Mouse (Mus musculus) hindbrain, embryonic 13.5 days (tissue): ENCODE results near the gene 1700067P10Rik. TPM values are rescaled to one million over a fixed set of nuclear protein-coding genes. Genes with fewer than 3 reads are reported as not detected.

Experiments
- ATAC-seq: fragments of 200-750 bp; cut with Nextera tagmentation; 2 replicates; pipeline ENCODE4 v1.8.0; 2017; ENCODE audit warnings: moderate TSS enrichment; ENCODE audit not compliant: low FRiP score
- H3K27ac ChIP-seq: fragments of 300-500 bp; sonication (generic); 2 replicates; pipeline ENCODE4 v1.5.1; 2015; ENCODE audit warnings: inconsistent platforms, mild to moderate bottlenecking, moderate library complexity
- H3K27me3 ChIP-seq: fragments of 300-500 bp; sonication (generic); 2 replicates; pipeline ENCODE4 v1.6.1; 2015; ENCODE audit warnings: mild to moderate bottlenecking, inconsistent platforms
- H3K36me3 ChIP-seq: fragments of 300-500 bp; sonication (generic); 2 replicates; pipeline ENCODE4 v1.6.1; 2015; ENCODE audit warnings: mild to moderate bottlenecking, inconsistent platforms
- H3K4me1 ChIP-seq: fragments of 300-500 bp; sonication (generic); replicated peaks from 2 replicates; pipeline ENCODE4 v1.6.1; 2015; ENCODE audit warnings: inconsistent platforms
- H3K4me2 ChIP-seq: fragments of 300-500 bp; sonication (generic); 2 replicates; pipeline ENCODE4 v1.6.1; 2015; ENCODE audit warnings: inconsistent platforms, mild to moderate bottlenecking, moderate library complexity
- H3K4me3 ChIP-seq: fragments of 300-500 bp; sonication (generic); 2 replicates; pipeline ENCODE4 v1.5.1; 2015; ENCODE audit warnings: mild to moderate bottlenecking, inconsistent platforms
- H3K9ac ChIP-seq: fragments of 300-500 bp; sonication (generic); 2 replicates; pipeline ENCODE4 v1.6.1; 2015; ENCODE audit warnings: mild to moderate bottlenecking, inconsistent platforms
- H3K9me3 ChIP-seq: fragments of 300-500 bp; sonication (generic); 2 replicates; pipeline ENCODE4 v1.6.1; 2016; ENCODE audit warnings: inconsistent platforms
- WGBS: fragments of 180-500 bp; shearing (Covaris S2); methylation state at CpG from one replicate; pipeline ENCODE4 v1.1.7; 2015; 5-methylcytosine and 5-hydroxymethylcytosine counted together
- polyA plus RNA-seq: library from polyadenylated mRNA; unstranded; fragments of >200 nt; fragmentation: Nextera tagmentation; extraction: Ambion mirVana; gene quantifications from 2 replicates; pipeline ENCODE4 v1.2.1, GENCODE M21; 2015

Gene 1700067P10Rik
- polyA plus RNA-seq, 1 experiment from 2014 or later, result 0.21 TPM

- 0 out of 2 replicates have a peak, but pooled peaks cover 6% of the 10 kb centered on the region for H3K27me3 ChIP-seq
- H3K4me3 ChIP-seq, result no peak overlapping the region
- no peak overlapping the region for H3K27ac ChIP-seq
- no peaks in the 10 kb centered on the region for H3K36me3 ChIP-seq
- H3K4me2 ChIP-seq, result no peak overlapping the region
- 0 out of 2 replicates have a peak, but pooled peaks cover 11% of the 10 kb centered on the region for H3K4me1 ChIP-seq
- WGBS, result 35% methylated on average over 5 of the region's 5 CpGs
- H3K9ac ChIP-seq, result no peak overlapping the region
- H3K9me3 ChIP-seq, result no peaks in the 10 kb centered on the region
- no peak for ATAC-seq
These were observed 24.0 kb upstream of the 1700067P10Rik start for GRCm38 (mm10) chr17:48065081-48065501.

- no peak overlapping the region for H3K9ac ChIP-seq
- no peak for ATAC-seq
- no peak overlapping the region for H3K27ac ChIP-seq
- 0 out of 2 replicates have a peak, but pooled peaks cover 11% of the 10 kb centered on the region for H3K4me1 ChIP-seq
- no peaks in the 10 kb centered on the region for H3K9me3 ChIP-seq
- 0 out of 2 replicates have a peak, but pooled peaks cover 6% of the 10 kb centered on the region for H3K27me3 ChIP-seq
- 77% methylated on average over 10 of the region's 10 CpGs for WGBS
- H3K4me2 ChIP-seq, result no peak overlapping the region
- no peaks in the 10 kb centered on the region for H3K36me3 ChIP-seq
- no peak overlapping the region for H3K4me3 ChIP-seq
These were observed 22.0 kb upstream of the 1700067P10Rik start for GRCm38 (mm10) chr17:48067083-48067614.

GRCm38 (mm10) chr17:48067729-48068128 is 21.4 kb upstream of the 1700067P10Rik start:
- WGBS, result 32% methylated on average over 5 of the region's 5 CpGs
- H3K9me3 ChIP-seq, result no peaks in the 10 kb centered on the region
- no peaks in the 10 kb centered on the region for H3K36me3 ChIP-seq
- H3K27ac ChIP-seq, result no peak overlapping the region
- no peak for ATAC-seq
- 0 out of 2 replicates have a peak, but pooled peaks cover 6% of the 10 kb centered on the region for H3K27me3 ChIP-seq
- no peak overlapping the region for H3K9ac ChIP-seq
- H3K4me1 ChIP-seq, result 0 out of 2 replicates have a peak, but pooled peaks cover 11% of the 10 kb centered on the region
- no peak overlapping the region for H3K4me2 ChIP-seq
- no peak overlapping the region for H3K4me3 ChIP-seq

DNA sequence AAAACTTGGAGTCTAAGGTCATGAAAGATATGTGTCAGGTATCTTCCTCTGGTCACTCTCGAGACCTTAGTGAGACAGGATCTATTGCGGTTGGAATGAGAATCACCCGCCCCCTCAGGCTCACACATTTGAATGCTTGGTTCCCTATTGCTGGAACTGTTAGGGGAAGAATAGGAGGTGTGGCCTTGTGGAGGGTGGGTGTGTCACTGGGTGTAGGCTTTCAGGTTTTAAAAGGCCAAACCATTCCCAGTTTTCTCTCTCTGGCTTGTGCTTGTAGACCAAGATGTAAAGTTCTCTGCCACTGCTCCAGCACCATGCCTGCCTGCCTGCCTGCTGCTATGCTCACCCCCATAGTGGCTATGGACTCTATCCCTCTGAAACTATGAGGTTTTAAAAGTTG is 8.5 kb upstream of the 1700067P10Rik start:
- H3K4me3 ChIP-seq, result no peak overlapping the region
- H3K9me3 ChIP-seq, result no peaks in the 10 kb centered on the region
- no peaks in the 10 kb centered on the region for H3K27me3 ChIP-seq
- H3K4me1 ChIP-seq, result no peaks in the 10 kb centered on the region
- no peak overlapping the region for H3K9ac ChIP-seq
- no peaks in the 10 kb centered on the region for H3K36me3 ChIP-seq
- no peak for ATAC-seq
- no peak overlapping the region for H3K27ac ChIP-seq
- 41% methylated on average over 3 of the region's 3 CpGs for WGBS
- no peak overlapping the region for H3K4me2 ChIP-seq

DNA sequence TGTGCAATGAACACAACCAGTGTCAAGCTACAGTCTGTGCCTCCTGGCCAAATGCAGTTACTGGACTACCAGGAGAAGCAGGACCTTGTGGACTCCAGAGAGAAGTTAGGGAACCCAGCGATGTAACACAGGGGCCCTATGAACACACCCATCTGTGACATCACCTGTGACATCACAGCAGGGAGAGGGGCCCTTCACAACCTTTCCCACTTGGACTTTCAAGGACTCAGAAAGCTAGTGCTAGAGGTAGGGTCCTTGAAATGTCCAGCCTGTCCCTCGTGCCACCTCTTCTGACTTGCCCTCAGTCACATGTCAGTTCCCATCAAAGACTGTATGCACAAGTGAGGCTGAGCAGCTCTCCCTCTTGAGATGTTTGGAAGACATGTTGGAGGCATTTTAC is 327 bp downstream of the 1700067P10Rik start:
- no peak for ATAC-seq
- no peaks in the 10 kb centered on the region for H3K36me3 ChIP-seq
- no peak overlapping the region for H3K27ac ChIP-seq
- 82% methylated on average over 2 of the region's 2 CpGs for WGBS
- H3K9me3 ChIP-seq, result 0 out of 2 replicates have a peak, but pooled peaks cover 3% of the 10 kb centered on the region
- no peak overlapping the region for H3K4me2 ChIP-seq
- H3K9ac ChIP-seq, result no peak overlapping the region
- H3K4me1 ChIP-seq, result peaks cover 5% of the 10 kb centered on the region
- H3K27me3 ChIP-seq, result peaks cover 23% of the 10 kb centered on the region
- no peak overlapping the region for H3K4me3 ChIP-seq

DNA sequence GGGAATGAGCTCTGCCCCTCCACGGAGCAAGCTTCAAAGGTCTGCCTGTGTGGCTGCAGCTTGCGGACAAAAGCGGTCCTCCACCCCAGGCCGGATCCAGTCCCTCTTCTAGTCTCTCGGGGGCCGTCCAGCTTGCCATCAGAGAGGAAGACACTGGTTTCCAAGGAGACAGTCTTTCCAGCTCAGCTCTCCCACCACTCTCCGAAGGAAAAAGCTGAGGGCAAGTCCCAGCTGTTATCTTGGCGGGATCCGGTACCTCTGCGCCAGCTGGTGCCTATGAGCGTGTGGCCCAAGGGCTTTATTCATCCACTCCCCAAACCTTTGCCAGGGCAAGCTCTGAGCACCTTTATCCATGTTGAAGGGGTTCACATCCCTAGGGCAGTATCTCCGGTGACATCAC is 1.2 kb downstream of the 1700067P10Rik start:
- ATAC-seq, result no peak
- no peak overlapping the region for H3K27ac ChIP-seq
- H3K9me3 ChIP-seq, result 0 out of 2 replicates have a peak, but pooled peaks cover 3% of the 10 kb centered on the region
- no peak overlapping the region for H3K4me2 ChIP-seq
- H3K4me3 ChIP-seq, result no peak overlapping the region
- H3K36me3 ChIP-seq, result no peaks in the 10 kb centered on the region
- no peak overlapping the region for H3K9ac ChIP-seq
- 37% methylated on average over 12 of the region's 12 CpGs for WGBS
- peaks cover 31% of the 10 kb centered on the region for H3K27me3 ChIP-seq
- peaks cover 9% of the 10 kb centered on the region for H3K4me1 ChIP-seq

DNA sequence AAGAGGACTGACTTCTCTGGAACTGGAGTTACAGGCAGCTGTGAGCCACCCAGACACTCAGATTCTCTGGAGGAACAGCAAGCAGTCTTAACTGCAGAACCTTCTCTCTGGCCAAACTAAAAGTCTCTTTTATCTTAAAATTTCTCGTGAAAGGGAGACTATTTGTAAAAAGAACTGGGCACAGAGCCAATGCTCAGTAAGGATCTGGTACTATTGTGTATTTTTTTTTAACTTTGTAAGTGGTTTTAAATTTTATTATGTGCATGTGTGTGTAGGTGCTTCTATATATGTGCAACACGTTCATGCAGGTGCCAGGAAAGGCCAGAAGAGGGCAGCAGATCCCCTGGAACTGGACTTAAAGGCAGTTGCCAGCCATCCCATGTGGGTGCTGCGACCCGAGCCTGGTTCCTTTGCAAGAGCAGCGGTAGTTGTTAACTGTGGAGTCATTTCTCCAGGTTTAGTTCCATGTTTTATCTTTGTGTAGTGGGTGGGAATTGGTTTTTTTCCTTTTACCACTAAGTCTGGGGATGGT is 4.2 kb downstream of the 1700067P10Rik start:
- 77% methylated on average over 5 of the region's 5 CpGs for WGBS
- H3K4me1 ChIP-seq, result peaks cover 39% of the 10 kb centered on the region
- no peak for ATAC-seq
- no peaks in the 10 kb centered on the region for H3K36me3 ChIP-seq
- 0 out of 2 replicates have a peak, but pooled peaks cover 3% of the 10 kb centered on the region for H3K9me3 ChIP-seq
- H3K27me3 ChIP-seq, result peaks cover 62% of the 10 kb centered on the region
- H3K27ac ChIP-seq, result no peak overlapping the region
- H3K9ac ChIP-seq, result no peak overlapping the region
- no peak overlapping the region for H3K4me3 ChIP-seq
- no peak overlapping the region for H3K4me2 ChIP-seq

GRCm38 (mm10) chr17:48094820-48095680 is 5.9 kb downstream of the 1700067P10Rik start:
- 6% methylated on average over 20 of the region's 20 CpGs for WGBS
- Histone ChIP-seq H3K36me3 (no peaks in the 10 kb centered on the region), H3K27ac (no peak overlapping the region), H3K9me3 (0 out of 2 replicates have a peak, but pooled peaks cover 3% of the 10 kb centered on the region), H3K4me1 (peaks cover 52% of the 10 kb centered on the region), H3K4me3 (peak overlapping the region; percentile 14), H3K27me3 (peaks cover 76% of the 10 kb centered on the region), H3K4me2 (no peak overlapping the region), H3K9ac (no peak overlapping the region)
- no peak for ATAC-seq

- ATAC-seq, result no peak
- peak overlapping the region; percentile 14; the same call in 1 of the 2 replicates for H3K4me3 ChIP-seq
- no peak overlapping the region for H3K27ac ChIP-seq
- under 1% methylated on average over 26 of the region's 26 CpGs for WGBS
- 0 out of 2 replicates have a peak, but pooled peaks cover 3% of the 10 kb centered on the region for H3K9me3 ChIP-seq
- no peaks in the 10 kb centered on the region for H3K36me3 ChIP-seq
- H3K27me3 ChIP-seq, result peaks cover 81% of the 10 kb centered on the region
- H3K4me2 ChIP-seq, result peak overlapping the region; percentile 31
- peaks cover 47% of the 10 kb centered on the region for H3K4me1 ChIP-seq
- H3K9ac ChIP-seq, result no peak overlapping the region
These were observed 6.6 kb downstream of the 1700067P10Rik start for GRCm38 (mm10) chr17:48095718-48096121.

DNA sequence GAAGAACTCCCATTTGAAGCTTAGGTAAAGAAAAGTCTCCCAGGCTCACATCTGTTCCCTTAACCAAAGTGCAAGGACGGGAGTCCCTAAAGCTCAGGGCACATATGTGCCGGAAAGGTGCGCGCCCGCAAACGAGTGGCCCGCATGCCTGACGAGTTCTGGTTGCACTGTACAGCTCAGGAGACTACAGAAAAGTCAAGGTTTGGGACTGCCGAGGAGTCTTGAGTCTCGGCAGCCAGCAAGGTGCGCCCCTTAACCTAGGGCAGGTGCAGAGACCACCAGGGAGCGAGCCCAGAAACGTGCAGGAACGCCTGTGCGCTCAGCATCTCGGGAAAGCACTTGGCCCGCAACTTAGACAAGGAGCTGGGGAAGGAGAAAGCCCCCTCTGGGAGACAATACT is 7.2 kb downstream of the 1700067P10Rik start:
- Histone ChIP-seq H3K4me3 (0 out of 2 replicates have a peak overlapping the region, but pooled peaks have one; percentile 12), H3K36me3 (no peaks in the 10 kb centered on the region), H3K9ac (no peak overlapping the region), H3K27me3 (peaks cover 81% of the 10 kb centered on the region), H3K27ac (no peak overlapping the region), H3K9me3 (0 out of 2 replicates have a peak, but pooled peaks cover 3% of the 10 kb centered on the region), H3K4me1 (peaks cover 47% of the 10 kb centered on the region), H3K4me2 (peak overlapping the region; percentile 51; the same call in 1 of the 2 replicates)
- 4% methylated on average over 17 of the region's 17 CpGs for WGBS
- no peak for ATAC-seq

- Histone ChIP-seq H3K27me3 (peaks cover 80% of the 10 kb centered on the region), H3K9me3 (0 out of 2 replicates have a peak, but pooled peaks cover 3% of the 10 kb centered on the region)
These were observed 8.1 kb downstream of the 1700067P10Rik start for GRCm38 (mm10) chr17:48097011-48097742.

More at GRCm38 (mm10) chr17:48097011-48097742, 8.1 kb downstream of the 1700067P10Rik start:
- peaks cover 47% of the 10 kb centered on the region for H3K4me1 ChIP-seq
- no peak overlapping the region for H3K27ac ChIP-seq
- under 1% methylated on average over 33 of the region's 41 CpGs for WGBS
- H3K4me3 ChIP-seq, result peak overlapping the region; percentile 23
- peak overlapping the region; percentile 51 for H3K4me2 ChIP-seq
- ATAC-seq, result no peak
- no peaks in the 10 kb centered on the region for H3K36me3 ChIP-seq
- H3K9ac ChIP-seq, result peak overlapping the region; percentile 51; the same call in 1 of the 2 replicates
